Mouse (Mus musculus): Measurements from ENCODE around the gene Mapk14. TPM values are rescaled to one million over a fixed set of nuclear protein-coding genes. Genes with fewer than 3 reads are reported as not detected.

The Mapk14 gene
- 10 to 100 TPM; 66.5 to 68.1 TPM for total RNA-seq (2021)
- long read RNA-seq, experiment 1, transcript Mapk14-202 (12 exons, 3,548 nt), result major isoform, 29 of 64 reads
- long read RNA-seq, experiment 1, transcript Mapk14-201 (12 exons, 3,562 nt), result minor isoform, 24 of 64 reads
- long read RNA-seq, experiment 1, partial matches to known transcripts, result 3 of 64 reads
- long read RNA-seq, experiment 1, other reads (novel, unspliced or antisense), result 6 of 64 reads
- long read RNA-seq, experiment 2, transcript Mapk14-201 (12 exons, 3,562 nt), result major isoform, 32 of 70 reads
- long read RNA-seq, experiment 2, transcript Mapk14-202 (12 exons, 3,548 nt), result minor isoform, 27 of 70 reads
- long read RNA-seq, experiment 2, partial matches to known transcripts, result 5 of 70 reads
- long read RNA-seq, experiment 2, other reads (novel, unspliced or antisense), result 5 of 70 reads

DNA sequence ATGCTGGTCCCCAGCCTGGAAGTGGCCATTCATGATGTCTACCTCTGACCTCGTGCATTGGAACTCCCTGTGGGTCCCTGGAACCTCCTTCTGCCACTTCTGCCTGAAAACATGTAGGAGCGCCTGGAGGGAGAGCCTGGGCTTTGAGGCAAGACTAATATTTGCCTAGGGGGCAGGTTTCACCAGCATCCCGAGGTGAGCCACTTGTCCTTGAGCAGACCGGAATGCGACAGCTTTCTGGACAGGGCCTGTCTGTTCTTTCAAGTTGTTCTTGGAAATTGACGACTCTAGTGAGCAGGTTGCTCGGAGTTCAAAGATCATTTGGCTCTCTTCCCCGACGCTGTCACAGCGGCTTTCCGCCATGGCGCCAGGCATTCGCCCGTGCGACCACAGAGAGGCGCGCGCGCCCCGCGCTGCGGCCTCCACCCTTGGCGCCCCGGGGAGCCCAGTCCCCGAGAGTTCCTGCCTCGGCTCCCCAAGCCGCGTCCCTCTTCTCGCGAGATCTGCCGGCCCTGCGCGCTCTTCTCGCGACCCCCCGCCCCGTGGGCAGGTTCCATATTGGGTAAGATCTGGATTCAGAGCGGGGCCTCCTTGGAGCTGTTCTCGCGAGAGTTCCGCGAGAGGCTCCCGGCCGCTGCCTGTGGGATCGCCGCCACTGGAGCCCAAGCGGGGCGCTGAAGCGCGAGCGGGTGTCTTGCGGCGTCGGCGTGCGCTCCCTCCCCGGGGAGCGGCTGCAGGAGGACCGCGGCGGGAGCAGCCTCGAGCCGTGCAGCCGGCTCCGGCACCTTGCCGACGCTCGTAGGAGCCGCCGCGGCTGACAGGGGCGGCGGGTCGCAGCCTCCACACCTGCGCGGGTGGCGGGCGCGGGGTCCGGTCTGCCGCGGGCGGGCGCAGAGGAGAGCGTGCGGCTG, at the start of gene Mapk14:
Gene Mapk14, plus strand, starts transcription at position 554 of the 911 bp plus-strand sequence.
- peak; percentile 99 for DNase-seq (ENCODE audit: low spot score in 2 of 2)

DNA sequence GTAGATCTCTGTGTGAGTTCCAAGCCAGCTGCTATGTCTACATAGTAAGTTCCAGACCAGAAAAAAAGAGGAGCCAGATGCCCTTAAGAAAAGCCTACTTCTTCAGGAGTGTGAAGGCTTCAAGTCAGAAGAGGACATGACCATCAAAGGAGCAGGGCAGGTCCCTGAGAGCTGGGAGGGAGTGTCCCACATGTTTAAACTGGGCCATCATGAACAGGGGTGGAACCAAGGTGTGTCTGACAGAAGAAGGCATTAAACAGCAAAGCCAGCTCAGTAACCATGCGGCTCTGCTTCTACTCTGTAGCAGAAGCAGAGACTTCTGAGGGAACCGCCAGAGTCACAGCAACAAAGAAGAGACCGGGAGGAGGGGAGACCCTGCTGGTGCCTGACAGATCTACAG, 47.4 kb upstream of the Mapk14 start:
- no peak for DNase-seq (ENCODE audit: low spot score in 2 of 2)

DNA sequence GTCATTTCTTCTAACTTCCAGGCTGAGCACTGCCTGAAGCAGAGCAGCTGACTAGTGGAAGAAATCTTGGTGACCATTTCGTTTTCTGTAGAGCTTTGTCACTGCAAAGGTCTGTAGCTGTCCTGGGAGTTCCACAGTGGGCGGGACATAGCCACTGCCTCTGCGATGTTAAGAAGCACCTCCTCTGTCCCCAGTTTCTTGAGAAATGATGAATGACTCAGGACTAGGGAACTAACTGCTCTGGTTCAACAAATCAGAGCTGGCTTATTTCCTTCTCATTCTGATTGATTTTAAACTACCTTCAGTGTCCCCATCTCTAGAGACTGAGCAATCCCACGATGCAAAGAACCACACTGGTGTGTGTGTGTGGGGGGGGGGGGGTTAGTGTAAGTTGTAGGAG, 47.0 kb upstream of the Mapk14 start:
- no peak for DNase-seq (ENCODE audit: low spot score in 2 of 2)

DNA sequence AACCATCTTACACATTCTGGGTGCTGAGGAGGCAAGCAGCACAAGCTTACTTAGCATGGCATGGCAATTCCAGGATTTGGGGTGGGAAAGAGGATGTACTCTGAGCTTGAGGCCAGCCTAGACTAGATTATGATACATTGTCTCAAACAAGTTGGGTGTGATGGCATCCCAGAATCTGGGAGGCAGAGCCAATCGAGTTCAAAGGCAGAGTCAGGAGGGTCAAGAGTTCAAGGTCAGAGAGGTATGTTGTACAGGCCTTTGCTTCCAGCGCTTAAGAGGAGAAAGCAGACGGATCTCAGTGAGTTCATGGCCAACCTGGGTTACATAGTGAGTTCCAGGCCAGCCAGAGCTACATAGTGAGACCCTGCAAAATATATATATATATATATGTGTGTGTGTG, 44.9 kb upstream of the Mapk14 start:
- DNase-seq (ENCODE audit: low spot score in 2 of 2), result no peak

DNA sequence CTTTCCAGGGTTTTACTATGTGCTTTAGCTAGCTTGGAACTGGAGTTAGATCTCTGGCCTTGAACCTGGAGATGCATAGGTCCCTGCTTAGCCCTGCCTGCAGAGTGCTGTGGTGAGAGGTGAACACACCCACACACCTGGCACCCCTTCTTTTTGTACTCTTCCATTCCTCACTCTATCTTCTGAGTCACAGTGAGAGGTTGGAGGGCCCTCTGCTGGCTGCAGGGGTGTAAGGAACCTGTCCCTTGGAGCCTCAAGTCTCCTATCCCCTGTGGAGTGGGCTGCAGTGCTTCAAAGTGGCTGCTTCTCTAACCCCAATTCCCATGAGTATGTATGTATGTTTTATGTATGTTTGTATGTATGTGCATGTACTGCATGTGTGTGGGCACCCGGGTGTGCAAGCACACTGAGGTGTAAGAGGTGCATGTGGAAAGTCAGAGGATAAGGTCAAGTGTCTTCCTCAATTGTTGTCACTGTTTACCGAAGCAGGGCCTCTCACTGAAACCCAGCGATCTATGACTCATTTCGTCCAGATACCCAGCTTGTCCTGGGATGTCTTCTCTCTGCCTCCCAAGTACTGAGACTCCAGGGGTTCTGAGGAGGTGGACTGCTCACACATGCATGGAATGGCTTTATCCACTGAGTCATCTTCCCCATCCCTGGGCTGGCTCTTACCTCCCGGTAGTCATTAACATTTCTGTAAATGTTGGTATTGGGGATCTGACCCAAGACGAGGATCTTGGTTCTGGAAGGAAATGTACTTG, 42.3 kb upstream of the Mapk14 start:
- DNase-seq (ENCODE audit: low spot score in 2 of 2), result peak in 1 of 2 experiments; percentile 21

DNA sequence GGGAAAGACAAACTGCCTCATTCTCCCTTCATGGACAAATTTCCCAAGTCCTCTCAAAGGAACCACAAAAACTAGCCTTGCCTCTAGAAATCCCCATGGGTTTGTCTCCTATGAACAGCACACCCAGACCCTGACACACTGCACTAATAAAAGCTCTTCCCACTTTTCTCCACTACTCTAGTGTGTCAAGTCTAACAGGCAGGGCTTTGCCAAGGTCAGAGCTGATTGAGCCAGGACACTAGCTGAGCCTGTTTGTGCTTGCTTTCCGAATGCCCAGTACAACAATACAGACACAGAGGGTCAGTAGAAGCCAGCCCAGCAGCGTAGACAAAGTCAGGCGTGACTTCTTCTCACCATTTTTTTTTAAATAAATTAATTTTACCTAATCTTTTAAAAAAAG, 40.9 kb upstream of the Mapk14 start:
- DNase-seq (ENCODE audit: low spot score in 2 of 2), result no peak

DNA sequence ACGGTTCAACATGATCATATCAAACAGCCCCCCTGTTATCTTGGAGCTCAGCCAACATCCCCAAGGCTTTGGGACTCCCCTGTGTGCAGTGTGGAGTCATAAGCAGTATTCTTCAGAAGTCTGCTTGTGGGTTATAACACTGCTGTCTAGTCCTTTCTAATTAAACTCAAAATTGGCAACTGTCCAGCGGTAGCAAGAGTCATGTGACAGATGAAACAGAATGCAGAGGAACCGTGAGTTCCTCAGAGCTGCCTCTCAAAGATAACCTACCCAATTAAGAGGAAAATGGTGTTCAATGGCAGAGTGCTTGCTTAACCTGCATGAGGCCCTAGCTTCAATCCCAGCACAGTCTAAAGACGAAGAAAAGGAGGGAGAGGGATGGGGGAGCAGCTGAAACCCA, 33.2 kb upstream of the Mapk14 start:
- DNase-seq (ENCODE audit: low spot score in 2 of 2), result peak in 1 of 2 experiments; percentile 11

DNA sequence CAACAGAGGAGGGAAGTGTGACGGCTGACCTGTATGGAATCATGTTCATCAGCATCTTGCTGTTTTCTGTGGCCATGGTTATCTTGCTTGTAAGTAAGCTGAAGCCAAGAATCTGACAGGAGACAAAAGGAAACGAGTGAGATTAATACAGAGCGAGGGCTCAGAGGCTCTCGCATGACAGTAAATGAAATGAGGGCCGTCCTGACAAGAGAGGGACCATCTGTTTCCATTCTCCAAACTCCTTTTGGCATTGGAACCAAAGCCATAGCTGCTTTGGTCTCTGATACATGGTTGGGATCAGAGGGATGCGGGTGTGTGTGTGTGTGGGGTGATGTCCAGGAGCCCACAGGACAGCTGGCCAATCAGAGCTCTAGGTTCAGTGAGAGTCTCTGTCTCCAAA, 31.6 kb upstream of the Mapk14 start:
- no peak for DNase-seq (ENCODE audit: low spot score in 2 of 2)

DNA sequence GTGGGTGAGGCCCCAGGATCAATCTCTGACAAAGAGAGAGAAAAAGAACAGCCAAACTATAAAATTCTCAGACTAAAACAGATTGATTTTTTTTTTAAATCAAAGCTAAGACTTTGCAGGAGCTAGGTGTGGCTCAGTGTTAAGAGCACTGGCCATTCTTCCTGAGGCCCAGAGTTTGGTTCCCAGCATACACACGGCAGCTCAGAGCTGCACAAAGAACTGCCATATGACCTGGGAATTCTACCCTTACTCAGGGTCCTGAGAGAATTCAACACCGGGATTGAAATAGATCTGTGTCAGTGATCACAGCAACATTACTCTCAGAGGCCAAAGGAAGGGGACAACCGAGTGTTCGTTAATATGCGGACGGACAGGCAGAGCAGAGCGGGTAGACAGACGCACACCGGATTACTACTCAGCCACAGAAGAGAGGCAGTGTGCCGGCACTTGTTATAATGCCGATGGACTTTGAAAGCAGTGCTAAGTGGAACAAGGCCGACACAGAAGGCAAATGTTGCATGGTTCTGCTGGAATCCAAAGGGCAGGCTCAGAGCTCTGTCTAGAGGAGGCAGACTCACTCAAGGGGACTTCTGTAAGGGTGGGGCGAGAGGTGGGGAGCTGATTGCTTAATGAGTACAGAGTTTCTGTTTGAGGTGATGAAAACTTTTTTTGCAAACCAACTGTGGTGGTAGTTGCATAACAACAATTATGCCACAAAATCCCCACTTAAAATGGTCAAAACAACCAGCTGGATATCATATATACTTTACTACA, 8.6 kb upstream of the Mapk14 start:
- DNase-seq (ENCODE audit: low spot score in 2 of 2), result no peak

DNA sequence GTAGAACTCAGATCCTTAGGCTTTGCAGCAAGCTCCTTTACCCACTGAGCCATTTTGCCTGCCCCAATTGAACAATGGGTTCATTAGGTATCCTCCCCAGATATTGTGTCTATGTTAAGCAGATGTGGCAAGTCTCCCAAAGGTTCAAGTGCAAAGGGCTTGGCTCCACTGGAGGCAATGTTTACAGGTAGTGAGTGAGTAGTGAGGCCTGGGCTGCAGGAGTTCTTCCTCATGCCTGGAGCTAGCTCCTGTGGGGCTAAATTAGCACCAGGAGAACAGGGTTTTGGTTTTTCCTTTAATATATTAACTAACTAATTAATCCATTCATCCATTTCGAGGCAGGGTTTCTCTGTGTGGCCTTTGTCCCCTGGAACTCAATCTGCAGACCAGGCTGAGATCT, 7.5 kb upstream of the Mapk14 start:
- no peak for DNase-seq (ENCODE audit: low spot score in 2 of 2)

DNA sequence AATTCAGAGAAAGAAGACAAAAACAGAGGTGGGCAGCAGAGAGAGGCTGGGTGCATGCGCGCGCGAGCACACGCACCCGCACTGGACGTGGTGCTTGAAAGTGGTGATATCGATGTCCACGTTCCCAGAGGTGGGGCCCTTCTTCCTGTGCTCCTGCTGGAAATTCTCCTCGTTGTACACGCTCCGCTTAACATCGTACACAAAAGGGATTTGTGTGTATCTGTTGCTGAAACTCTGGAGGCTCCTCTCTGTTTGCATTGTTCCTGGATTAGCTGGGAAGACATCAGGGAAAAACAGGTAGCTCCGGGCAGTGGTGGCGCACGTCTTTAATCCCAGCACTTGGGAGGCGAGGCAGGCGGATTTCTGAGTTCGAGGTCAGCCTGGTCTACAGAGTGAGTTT, 6.5 kb upstream of the Mapk14 start:
- no peak for DNase-seq (ENCODE audit: low spot score in 2 of 2)

DNA sequence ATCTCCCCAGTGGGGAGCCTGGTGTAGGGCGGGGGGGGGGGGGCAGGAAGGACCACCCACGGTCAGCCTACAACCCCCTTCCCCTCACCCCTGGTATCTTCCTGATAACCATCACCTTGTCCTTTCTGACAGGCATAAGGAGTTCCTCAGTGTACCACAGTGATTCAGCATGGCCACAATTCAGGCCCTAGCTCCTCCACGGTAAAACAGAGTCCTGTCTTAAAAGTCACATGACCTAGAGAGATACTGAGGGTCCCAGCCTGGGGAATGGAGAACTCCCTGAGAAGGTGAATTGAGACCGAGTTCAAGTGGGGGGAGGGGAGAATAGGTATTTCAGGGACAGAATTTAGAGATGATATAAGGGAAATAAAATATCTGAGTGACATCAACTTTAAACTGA, 3.8 kb upstream of the Mapk14 start:
- DNase-seq (ENCODE audit: low spot score in 2 of 2), result no peak

DNA sequence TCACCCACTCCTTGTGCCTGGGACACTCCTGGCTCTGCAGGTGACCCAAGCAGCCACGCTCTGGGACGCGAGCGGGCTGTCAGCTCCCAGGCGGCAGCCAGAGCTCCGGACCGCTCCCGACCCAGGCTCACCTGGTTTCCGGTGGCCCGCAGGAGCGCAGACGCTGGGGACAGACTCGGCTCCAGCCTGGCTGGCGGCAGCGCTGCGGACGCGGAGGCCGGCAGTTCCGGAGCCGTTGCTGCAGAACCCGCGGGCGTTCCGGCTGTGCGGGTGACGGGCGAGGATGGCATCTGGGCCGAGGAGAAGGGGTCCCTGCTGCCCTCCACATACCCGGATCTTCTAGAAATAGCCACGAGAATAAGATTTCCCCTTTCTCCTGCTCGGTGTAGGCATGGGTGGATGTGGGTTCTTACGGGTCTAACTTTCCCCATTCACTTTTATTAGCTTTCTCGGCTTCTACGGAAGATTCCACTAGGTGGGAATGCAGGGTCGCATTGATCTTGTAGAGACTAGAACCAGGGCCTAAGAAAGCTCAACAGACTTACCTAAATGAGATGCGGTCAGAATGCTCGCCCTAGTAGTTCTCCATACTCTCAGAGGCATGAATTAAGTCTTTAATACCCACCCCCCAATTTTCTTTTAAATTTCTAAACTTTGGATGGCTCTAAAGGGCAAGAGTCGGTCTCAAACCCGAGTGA, 1.4 kb upstream of the Mapk14 start, which contains the start of gene Slc26a8:
Gene Slc26a8, minus strand, starts transcription at position 648 of the 698 bp plus-strand sequence.
- peak in 1 of 2 experiments; percentile 27 for DNase-seq (ENCODE audit: low spot score in 2 of 2)

DNA sequence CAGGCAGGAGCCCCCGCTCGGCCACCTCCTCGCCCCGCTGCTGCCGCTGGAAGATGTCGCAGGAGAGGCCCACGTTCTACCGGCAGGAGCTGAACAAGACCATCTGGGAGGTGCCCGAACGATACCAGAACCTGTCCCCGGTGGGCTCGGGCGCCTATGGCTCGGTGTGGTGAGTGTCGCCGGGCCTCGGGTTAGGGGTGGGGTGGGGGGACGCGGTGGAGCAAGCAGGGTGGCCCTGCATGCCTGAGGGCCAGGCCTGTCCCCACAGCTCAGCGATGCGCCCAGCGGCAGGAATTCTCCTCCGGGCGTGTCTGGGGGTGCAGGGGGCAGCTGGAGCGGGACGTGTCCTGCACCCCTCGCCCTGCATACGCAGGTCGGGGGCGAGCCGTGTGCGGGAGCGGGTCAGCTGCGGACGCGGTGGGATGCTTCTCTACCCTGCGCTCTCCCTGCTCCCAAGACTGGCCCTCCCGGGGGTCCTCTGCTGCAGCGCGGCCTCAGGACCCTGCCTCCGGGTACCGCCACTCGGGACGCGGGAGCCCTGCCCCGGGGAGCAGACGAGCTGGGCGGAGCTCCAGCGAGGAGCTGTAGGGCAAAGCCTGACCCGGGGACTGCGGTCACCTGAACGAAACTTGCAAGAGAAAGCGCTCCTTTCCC, 685 bp downstream of the Mapk14 start:
- DNase-seq (ENCODE audit: low spot score in 2 of 2), result no peak

DNA sequence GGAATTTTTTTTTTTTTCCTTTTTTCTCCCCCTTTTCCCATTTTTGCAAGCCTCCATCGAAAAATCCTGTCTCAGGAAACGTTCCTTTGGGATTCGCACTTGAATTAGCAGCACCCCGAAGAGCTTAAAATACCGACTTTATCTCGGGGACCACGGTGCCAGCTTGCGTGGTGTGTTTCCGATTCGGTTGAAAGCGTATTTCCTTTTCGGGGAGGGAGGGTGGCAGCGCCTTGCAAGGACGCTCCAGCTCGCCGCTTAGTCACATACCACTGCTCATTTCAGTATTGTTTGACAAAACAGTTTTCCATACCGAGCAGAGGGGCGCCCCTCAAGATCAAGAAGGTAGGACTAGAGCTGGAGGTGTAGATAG, 1.2 kb downstream of the Mapk14 start:
- peak; percentile 36 to 56 for DNase-seq (ENCODE audit: low spot score in 2 of 2)

DNA sequence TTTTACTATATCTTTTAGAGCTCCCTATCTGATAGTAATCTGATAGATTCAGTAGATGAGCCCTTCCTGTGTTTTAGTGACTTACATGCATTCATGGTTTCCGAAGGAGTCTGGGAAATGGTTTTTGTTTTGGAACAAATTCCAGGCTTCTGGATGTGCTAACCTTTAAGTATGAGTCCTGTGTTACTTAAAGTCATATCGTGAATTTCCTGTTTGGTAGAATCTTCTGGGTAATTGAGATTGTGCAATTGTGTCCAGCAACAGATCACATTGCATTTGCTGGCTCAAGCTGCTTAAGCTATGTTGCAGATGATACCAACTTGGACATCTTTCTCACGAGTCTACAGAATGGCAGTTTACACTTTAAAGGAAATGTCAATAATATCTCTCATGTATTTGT, 2.0 kb downstream of the Mapk14 start:
- DNase-seq (ENCODE audit: low spot score in 2 of 2), result no peak

DNA sequence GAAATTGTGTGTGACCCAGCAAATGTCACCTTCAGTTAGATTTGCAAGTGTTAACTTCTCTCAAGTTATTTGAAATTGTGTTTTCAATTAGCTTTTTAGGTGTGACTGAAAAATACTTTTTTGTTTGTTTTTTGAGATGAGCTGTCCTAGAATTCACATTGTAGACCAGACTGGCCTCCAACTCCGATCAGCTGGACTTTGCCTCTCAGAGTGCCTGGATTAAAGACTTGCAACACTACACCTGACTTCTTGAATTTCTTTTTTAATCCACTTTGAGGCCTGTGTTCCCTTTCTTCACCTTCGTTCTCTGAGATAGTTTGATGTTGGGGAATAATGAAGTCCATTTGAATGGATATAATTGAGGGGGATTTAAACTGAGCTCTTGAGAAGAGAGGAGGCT, 2.9 kb downstream of the Mapk14 start:
- no peak for DNase-seq (ENCODE audit: low spot score in 2 of 2)

DNA sequence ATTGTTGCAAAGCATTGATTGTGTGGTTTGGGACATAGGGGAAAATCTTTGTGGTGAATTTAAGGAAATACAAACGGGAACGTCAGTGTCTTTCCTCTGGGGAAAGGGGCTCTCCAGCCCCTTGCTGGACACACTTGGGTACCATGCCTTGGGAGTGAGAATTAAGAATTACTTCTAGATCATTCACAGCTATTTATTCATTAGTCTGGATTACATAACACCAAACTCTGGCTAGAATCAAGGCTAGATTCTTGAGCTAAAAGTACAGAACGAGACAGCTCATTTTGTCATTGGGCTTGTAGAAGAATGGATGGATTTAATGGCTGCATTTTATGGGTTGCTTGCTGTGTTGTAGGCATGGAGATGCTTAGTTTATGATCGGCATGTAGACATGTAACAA, 3.7 kb downstream of the Mapk14 start:
- no peak for DNase-seq (ENCODE audit: low spot score in 2 of 2)

DNA sequence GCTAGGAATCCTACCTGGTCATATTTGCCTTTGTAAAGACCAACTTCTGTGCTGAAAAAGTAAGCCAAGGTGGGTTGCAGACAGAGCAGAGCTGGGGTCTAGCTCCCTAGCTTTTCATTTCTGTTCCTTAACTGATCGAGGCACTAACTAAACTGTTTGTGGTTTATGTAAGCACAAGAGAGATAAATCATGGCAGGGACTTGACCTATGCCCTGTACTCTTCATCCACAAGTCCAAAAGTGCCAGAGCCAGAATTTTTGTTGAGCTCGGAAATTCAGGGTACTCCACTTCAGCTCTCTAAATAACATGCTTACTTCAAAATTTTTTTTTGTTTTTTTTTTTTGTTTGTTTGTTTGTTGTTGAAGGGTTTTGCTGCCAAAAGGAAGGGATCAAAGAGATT, 5.5 kb downstream of the Mapk14 start:
- no peak for DNase-seq (ENCODE audit: low spot score in 2 of 2)

Data from layer of hippocampus, postnatal 14 days (tissue).